Mouse (Mus musculus) cerebellum, adult 2 months (tissue): ENCODE data around the gene Grin2d.

Source experiments
- CTCF ChIP-seq: fragments of 200-500 bp; IDR thresholded peaks from 2 replicates; pipeline ENCODE4 v1.5.1; 2011; ENCODE audit warnings: low read depth, mild to moderate bottlenecking, control low read depth, low read length, moderate library complexity, borderline replicate concordance; ENCODE audit not compliant: insufficient read depth
- POLR2A ChIP-seq: fragments of 200-500 bp; IDR thresholded peaks from 2 replicates; pipeline ENCODE4 v1.6.1; 2011; ENCODE audit warnings: low read length, control low read depth, borderline replicate concordance; ENCODE audit not compliant: insufficient read depth

GRCm38 (mm10) chr7:45862804-45863203, 15.4 kb downstream of the Grin2d start:
- TF ChIP-seq CTCF = no peak
- TF ChIP-seq POLR2A = no peak
